Mouse (Mus musculus) neural tube, embryonic 12.5 days (tissue): ENCODE data around the gene Lifr. TPM values are rescaled to one million over a fixed set of nuclear protein-coding genes. Genes with fewer than 3 reads are reported as not detected.

Experiments
- ATAC-seq: fragments of 200-750 bp; cut with Nextera tagmentation; 2 replicates; pipeline ENCODE4 v1.8.0; 2017; ENCODE audit warnings: low read depth, mild to moderate bottlenecking, moderate TSS enrichment, moderate library complexity; ENCODE audit not compliant: low FRiP score
- H3K27ac ChIP-seq: fragments of 300-500 bp; sonication (generic); 2 replicates; pipeline ENCODE4 v1.5.1; 2016
- H3K27me3 ChIP-seq: fragments of 300-500 bp; sonication (generic); replicated peaks from 2 replicates; pipeline ENCODE4 v1.6.1; 2016; ENCODE audit warnings: mild to moderate bottlenecking
- H3K36me3 ChIP-seq: fragments of 300-500 bp; sonication (generic); 2 replicates; pipeline ENCODE4 v1.6.1; 2016; ENCODE audit warnings: mild to moderate bottlenecking
- H3K4me1 ChIP-seq: fragments of 300-500 bp; sonication (generic); 2 replicates; pipeline ENCODE4 v1.6.1; 2016
- H3K4me2 ChIP-seq: fragments of 300-500 bp; sonication (generic); replicated peaks from 2 replicates; pipeline ENCODE4 v1.6.1; 2016; ENCODE audit warnings: mild to moderate bottlenecking
- H3K4me3 ChIP-seq: fragments of 300-500 bp; sonication (generic); 2 replicates; pipeline ENCODE4 v1.5.1; 2016
- H3K9ac ChIP-seq: fragments of 300-500 bp; sonication (generic); 2 replicates; pipeline ENCODE4 v1.6.1; 2016; ENCODE audit warnings: mild to moderate bottlenecking
- H3K9me3 ChIP-seq: fragments of 300-500 bp; sonication (generic); 2 replicates; pipeline ENCODE4 v1.6.1; 2016; ENCODE audit warnings: mild to moderate bottlenecking
- WGBS: fragments of 180-500 bp; shearing (Covaris S2); methylation state at CpG from one replicate; pipeline ENCODE4 v1.1.7; 2016; 5-methylcytosine and 5-hydroxymethylcytosine counted together
- polyA plus RNA-seq: library from polyadenylated mRNA; unstranded; fragments of >200 nt; fragmentation: Nextera tagmentation; extraction: Ambion mirVana; gene quantifications from 2 replicates; pipeline ENCODE4 v1.2.1, GENCODE M21; 2016

The Lifr gene
- polyA plus RNA-seq, 1 experiment from 2014 or later, result 23.9 TPM

- H3K27ac ChIP-seq, result no peak overlapping the region
- WGBS, result 63% methylated on average over 11 of the region's 11 CpGs
- H3K4me1 ChIP-seq, result peaks cover 13% of the 10 kb centered on the region
- no peak overlapping the region for H3K4me2 ChIP-seq
- no peaks in the 10 kb centered on the region for H3K9me3 ChIP-seq
- H3K36me3 ChIP-seq, result no peaks in the 10 kb centered on the region; the same call in 1 of the 2 replicates
- no peak overlapping the region for H3K9ac ChIP-seq
- H3K27me3 ChIP-seq, result no peaks in the 10 kb centered on the region
- no peak for ATAC-seq
- no peak overlapping the region for H3K4me3 ChIP-seq
Observed at GRCm38 (mm10) chr15:7134454-7135052, 44.1 kb downstream of the Lifr start.

GRCm38 (mm10) chr15:7135982-7136562 is 45.7 kb downstream of the Lifr start:
- WGBS, result 88% methylated on average over 6 of the region's 6 CpGs
- ATAC-seq, result no peak
- Histone ChIP-seq H3K27ac (no peak overlapping the region), H3K9ac (no peak overlapping the region), H3K4me1 (peaks cover 5% of the 10 kb centered on the region; the same call in 1 of the 2 replicates), H3K4me3 (no peak overlapping the region), H3K36me3 (no peaks in the 10 kb centered on the region; the same call in 1 of the 2 replicates), H3K9me3 (no peaks in the 10 kb centered on the region), H3K4me2 (no peak overlapping the region), H3K27me3 (no peaks in the 10 kb centered on the region)

GRCm38 (mm10) chr15:7136912-7137311 is 46.5 kb downstream of the Lifr start:
- WGBS, result 88% methylated on average over 10 of the region's 10 CpGs
- H3K27ac ChIP-seq, result no peak overlapping the region
- no peaks in the 10 kb centered on the region; the same call in 1 of the 2 replicates for H3K36me3 ChIP-seq
- ATAC-seq, result no peak
- H3K4me3 ChIP-seq, result no peak overlapping the region
- no peaks in the 10 kb centered on the region for H3K4me1 ChIP-seq
- no peaks in the 10 kb centered on the region for H3K27me3 ChIP-seq
- no peak overlapping the region for H3K9ac ChIP-seq
- no peak overlapping the region for H3K4me2 ChIP-seq
- H3K9me3 ChIP-seq, result no peaks in the 10 kb centered on the region

GRCm38 (mm10) chr15:7137607-7138006 is 47.2 kb downstream of the Lifr start:
- Histone ChIP-seq H3K9ac (no peak overlapping the region), H3K9me3 (no peaks in the 10 kb centered on the region), H3K4me1 (no peaks in the 10 kb centered on the region), H3K36me3 (no peaks in the 10 kb centered on the region; the same call in 1 of the 2 replicates), H3K4me3 (no peak overlapping the region), H3K27ac (no peak overlapping the region), H3K27me3 (no peaks in the 10 kb centered on the region), H3K4me2 (no peak overlapping the region)
- ATAC-seq, result no peak
- 78% methylated on average over 12 of the region's 12 CpGs for WGBS

GRCm38 (mm10) chr15:7138471-7138870 is 48.1 kb downstream of the Lifr start:
- Histone ChIP-seq H3K9ac (no peak overlapping the region), H3K4me2 (no peak overlapping the region), H3K36me3 (no peaks in the 10 kb centered on the region), H3K9me3 (no peaks in the 10 kb centered on the region), H3K27ac (no peak overlapping the region), H3K4me1 (no peaks in the 10 kb centered on the region), H3K4me3 (no peak overlapping the region), H3K27me3 (no peaks in the 10 kb centered on the region)
- no peak for ATAC-seq
- 95% methylated on average over 14 of the region's 14 CpGs for WGBS

GRCm38 (mm10) chr15:7140322-7140721 is 49.9 kb downstream of the Lifr start:
- Histone ChIP-seq H3K4me2 (no peak overlapping the region), H3K4me1 (no peaks in the 10 kb centered on the region), H3K36me3 (no peaks in the 10 kb centered on the region), H3K27ac (no peak overlapping the region), H3K9ac (no peak overlapping the region), H3K4me3 (no peak overlapping the region), H3K9me3 (no peaks in the 10 kb centered on the region), H3K27me3 (no peaks in the 10 kb centered on the region)
- WGBS, result 88% methylated on average over 7 of the region's 7 CpGs
- no peak for ATAC-seq

- Histone ChIP-seq H3K4me2 (no peak overlapping the region), H3K27ac (no peak overlapping the region), H3K9me3 (no peaks in the 10 kb centered on the region), H3K36me3 (no peaks in the 10 kb centered on the region), H3K27me3 (no peaks in the 10 kb centered on the region), H3K4me3 (no peak overlapping the region), H3K9ac (no peak overlapping the region), H3K4me1 (no peaks in the 10 kb centered on the region)
- 90% methylated on average over 13 of the region's 13 CpGs for WGBS
- ATAC-seq, result no peak
Observed at GRCm38 (mm10) chr15:7141246-7141645, 50.8 kb downstream of the Lifr start.

- Histone ChIP-seq H3K36me3 (no peaks in the 10 kb centered on the region), H3K27me3 (no peaks in the 10 kb centered on the region), H3K27ac (no peak overlapping the region), H3K4me3 (no peak overlapping the region), H3K4me2 (no peak overlapping the region), H3K9me3 (no peaks in the 10 kb centered on the region), H3K9ac (no peak overlapping the region), H3K4me1 (no peaks in the 10 kb centered on the region)
- WGBS, result 69% methylated on average over 15 of the region's 15 CpGs
- ATAC-seq, result no peak
Observed at GRCm38 (mm10) chr15:7143689-7144170, 53.3 kb downstream of the Lifr start.

- no peak overlapping the region for H3K4me3 ChIP-seq
- no peak overlapping the region for H3K9ac ChIP-seq
- ATAC-seq, result no peak
- H3K27me3 ChIP-seq, result no peaks in the 10 kb centered on the region
- no peaks in the 10 kb centered on the region for H3K4me1 ChIP-seq
- no peaks in the 10 kb centered on the region for H3K9me3 ChIP-seq
- 76% methylated on average over 3 of the region's 3 CpGs for WGBS
- H3K4me2 ChIP-seq, result no peak overlapping the region
- H3K27ac ChIP-seq, result no peak overlapping the region
- no peaks in the 10 kb centered on the region for H3K36me3 ChIP-seq
Observed at GRCm38 (mm10) chr15:7144542-7144941, 54.1 kb downstream of the Lifr start.

- ATAC-seq, result no peak
- H3K9ac ChIP-seq, result no peak overlapping the region
- no peaks in the 10 kb centered on the region for H3K9me3 ChIP-seq
- no peaks in the 10 kb centered on the region for H3K4me1 ChIP-seq
- H3K36me3 ChIP-seq, result no peaks in the 10 kb centered on the region; the same call in 1 of the 2 replicates
- H3K27me3 ChIP-seq, result no peaks in the 10 kb centered on the region
- no peak overlapping the region for H3K4me2 ChIP-seq
- no peak overlapping the region for H3K27ac ChIP-seq
- 89% methylated on average over 9 of the region's 9 CpGs for WGBS
- no peak overlapping the region for H3K4me3 ChIP-seq
Observed at GRCm38 (mm10) chr15:7144942-7145341, 54.5 kb downstream of the Lifr start.

GRCm38 (mm10) chr15:7145555-7145954 is 55.1 kb downstream of the Lifr start:
- Histone ChIP-seq H3K36me3 (no peaks in the 10 kb centered on the region; the same call in 1 of the 2 replicates), H3K27ac (no peak overlapping the region), H3K4me1 (no peaks in the 10 kb centered on the region), H3K9ac (no peak overlapping the region), H3K27me3 (no peaks in the 10 kb centered on the region), H3K4me2 (no peak overlapping the region), H3K9me3 (no peaks in the 10 kb centered on the region), H3K4me3 (no peak overlapping the region)
- 85% methylated on average over 5 of the region's 5 CpGs for WGBS
- ATAC-seq, result no peak

GRCm38 (mm10) chr15:7146529-7146928 is 56.1 kb downstream of the Lifr start:
- Histone ChIP-seq H3K9ac (no peak overlapping the region), H3K36me3 (no peaks in the 10 kb centered on the region; the same call in 1 of the 2 replicates), H3K27me3 (no peaks in the 10 kb centered on the region), H3K27ac (no peak overlapping the region), H3K4me1 (no peaks in the 10 kb centered on the region), H3K4me3 (no peak overlapping the region), H3K9me3 (no peaks in the 10 kb centered on the region), H3K4me2 (no peak overlapping the region)
- WGBS, result 82% methylated on average over 8 of the region's 8 CpGs
- ATAC-seq, result no peak

GRCm38 (mm10) chr15:7149796-7150195 is 59.4 kb downstream of the Lifr start:
- WGBS, result 93% methylated on average over 18 of the region's 18 CpGs
- Histone ChIP-seq H3K9ac (no peak overlapping the region), H3K27ac (no peak overlapping the region), H3K4me2 (no peak overlapping the region), H3K36me3 (no peaks in the 10 kb centered on the region; the same call in 1 of the 2 replicates), H3K9me3 (no peaks in the 10 kb centered on the region), H3K4me3 (no peak overlapping the region), H3K4me1 (peaks cover 5% of the 10 kb centered on the region; the same call in 1 of the 2 replicates), H3K27me3 (no peaks in the 10 kb centered on the region)
- ATAC-seq, result no peak
